Mouse (Mus musculus) left cerebral cortex, adult 2 months (tissue): ENCODE measurements at regions not wholly inside any gene's neighbourhood (a gene's known extent, or its start where the extent isn't known, plus 50 kb on each side); places are given as distances from the start of the nearest gene placed in this dataset.
A peak's percentile ranks its signal among the peaks of the same experiment; 100 is the strongest.

Source experiments
- DNase-seq, 2 experiments: peaks; one replicate each; pipeline ENCODE4 v3.0.0; 2021 to 2022; ENCODE audit warnings: low spot score in 2 of 2, mixed read lengths in 1 of 2; ENCODE audit errors: extremely low spot score in 1 of 2
- H3K27ac ChIP-seq: fragments of 200-600 bp; 2 replicates; pipeline ENCODE4 v1.8.1; 2022
- H3K4me3 ChIP-seq: fragments of 200-600 bp; 2 replicates; pipeline ENCODE4 v1.8.1; 2022
- CTCF ChIP-seq: fragments of 200-600 bp; IDR thresholded peaks from 2 replicates; pipeline ENCODE4 v1.8.1; 2022; ENCODE audit warnings: antibody characterized with exemption, mild to moderate bottlenecking, moderate library complexity
- intact Hi-C: fragments of 180-260 bp; cut with DNase I; formaldehyde crosslinking; loops from one replicate; pipeline ENCODE4 v1.15.1; 2025

DNA sequence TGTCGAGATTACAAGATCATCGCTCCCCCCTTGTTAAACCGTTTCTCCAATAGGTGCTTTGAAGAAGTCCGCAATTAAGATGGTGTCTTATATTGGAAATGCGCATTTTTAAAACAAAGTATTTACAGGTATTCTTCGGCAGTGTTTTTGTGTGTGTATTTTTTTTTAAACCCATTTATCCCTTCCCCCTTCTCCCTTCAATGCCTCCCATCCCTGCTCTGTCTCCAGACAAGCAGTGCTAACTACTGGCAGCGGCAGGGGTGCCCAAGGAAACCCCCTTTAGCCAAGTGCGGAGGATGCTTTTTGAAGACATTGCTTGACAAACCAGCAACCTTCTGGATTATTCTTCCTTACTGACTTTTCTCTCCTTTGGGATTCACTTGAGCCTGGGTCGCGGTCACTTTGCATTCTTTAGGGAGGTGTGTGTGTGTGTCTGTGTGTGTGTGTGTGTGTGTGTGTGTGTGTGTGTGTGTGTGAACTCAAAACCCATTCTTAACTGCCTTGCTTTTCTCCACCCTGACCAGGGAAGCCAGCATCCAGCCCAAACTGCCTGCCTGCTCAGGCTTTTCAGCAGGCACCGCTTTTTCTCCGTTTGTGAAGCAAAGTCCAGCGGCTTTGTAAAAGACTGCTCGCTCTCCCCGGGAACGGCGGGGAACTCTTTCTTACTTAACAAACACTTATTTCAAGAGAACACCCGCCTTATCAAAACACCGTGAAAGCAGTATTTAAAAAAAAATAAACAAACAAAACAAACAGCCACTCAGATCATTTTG, 368.5 kb downstream of the Vrk1 start:
- no peak overlapping the region for H3K4me3 ChIP-seq
- intact Hi-C loops, result loop anchor here (2.0 to 5.0 kb wide), 3 partner anchors 71 to 1624 kb away; partner anchors contain the start of gene Bcl11b
- H3K27ac ChIP-seq, result peak overlapping the region; percentile 54; the same call in 1 of the 2 replicates
- no peak for DNase-seq
- TF ChIP-seq CTCF, result no peak

DNA sequence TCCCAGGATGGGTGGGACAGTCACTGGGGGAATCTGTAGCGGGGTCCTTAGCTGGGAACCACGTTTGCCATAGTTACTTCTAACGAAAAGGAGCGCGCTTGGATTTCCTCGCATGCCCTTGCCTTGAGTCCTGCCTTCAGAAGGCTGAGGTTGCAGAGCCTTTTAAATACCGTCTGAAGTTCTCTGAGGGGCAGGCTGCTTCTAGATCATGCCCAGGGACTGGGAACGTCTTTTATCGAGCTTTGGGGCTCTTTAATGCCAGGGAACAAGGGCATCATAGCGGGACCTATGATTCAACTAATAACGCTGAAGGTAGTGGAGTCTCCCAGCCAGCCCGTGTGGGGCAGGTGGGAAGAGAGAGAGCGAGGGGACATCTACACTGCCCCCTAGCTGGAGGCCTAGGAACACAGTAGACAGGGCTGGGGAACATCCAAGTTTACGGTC, 369.1 kb downstream of the Vrk1 start:
- no peak overlapping the region for H3K4me3 ChIP-seq
- intact Hi-C loops, result loop anchor here (2.0 to 5.0 kb wide), 3 partner anchors 72 to 1623 kb away; partner anchors contain the start of gene Bcl11b
- peak; percentile 54 for TF ChIP-seq CTCF
- peak overlapping the region; percentile 54; the same call in 1 of the 2 replicates for H3K27ac ChIP-seq
- peak in 1 of 2 experiments; percentile 23 for DNase-seq

DNA sequence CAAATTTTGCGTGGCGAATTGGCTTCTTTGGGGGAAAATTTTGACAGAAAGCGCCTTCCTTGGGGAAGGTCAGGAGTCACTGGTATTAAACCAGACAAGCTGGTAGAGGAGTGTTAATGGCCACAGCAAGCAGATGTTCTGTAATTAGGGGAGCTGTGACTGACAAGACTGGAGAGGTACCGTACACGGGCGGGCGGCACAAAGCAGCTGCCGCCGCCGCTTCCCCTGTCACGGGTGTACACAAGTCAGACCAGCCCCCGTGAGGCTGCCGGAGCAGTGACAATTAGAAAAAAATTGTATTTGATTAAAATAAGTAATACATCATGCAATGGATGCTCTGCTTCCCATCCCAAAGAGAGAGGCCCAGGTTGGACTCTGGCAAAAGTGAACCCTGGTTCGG, 369.8 kb downstream of the Vrk1 start:
- H3K27ac ChIP-seq, result 0 out of 2 replicates have a peak overlapping the region, but pooled peaks have one; percentile 9
- intact Hi-C loops, result loop anchor here (2.0 to 5.0 kb wide), 3 partner anchors 72 to 1623 kb away; partner anchors contain the start of gene Bcl11b
- no peak for TF ChIP-seq CTCF
- no peak overlapping the region for H3K4me3 ChIP-seq
- DNase-seq, result no peak

DNA sequence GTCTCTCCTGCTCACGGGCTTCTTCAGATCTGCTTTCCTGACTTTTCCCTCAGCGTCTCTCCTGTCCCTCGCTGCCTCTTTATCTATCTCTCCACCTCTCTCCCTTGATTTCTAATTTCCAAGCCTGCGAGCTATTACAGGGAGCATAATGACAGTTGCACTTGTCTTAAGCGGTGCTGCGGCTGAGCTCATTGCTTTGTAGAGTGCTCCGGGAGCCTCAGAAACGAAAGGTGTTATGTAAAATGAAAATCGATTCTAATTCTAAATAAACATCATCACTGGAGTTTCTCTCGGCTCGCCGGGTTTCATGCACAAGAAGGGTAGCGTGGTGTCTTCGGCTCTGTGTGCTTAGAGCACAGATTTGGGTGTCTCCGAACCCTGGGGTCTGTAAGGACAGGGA, 371.8 kb downstream of the Vrk1 start:
- no peak for TF ChIP-seq CTCF
- no peak overlapping the region for H3K4me3 ChIP-seq
- DNase-seq, result no peak
- peak overlapping the region; percentile 28; the same call in 1 of the 2 replicates for H3K27ac ChIP-seq
- intact Hi-C loops, result no loop called here

DNA sequence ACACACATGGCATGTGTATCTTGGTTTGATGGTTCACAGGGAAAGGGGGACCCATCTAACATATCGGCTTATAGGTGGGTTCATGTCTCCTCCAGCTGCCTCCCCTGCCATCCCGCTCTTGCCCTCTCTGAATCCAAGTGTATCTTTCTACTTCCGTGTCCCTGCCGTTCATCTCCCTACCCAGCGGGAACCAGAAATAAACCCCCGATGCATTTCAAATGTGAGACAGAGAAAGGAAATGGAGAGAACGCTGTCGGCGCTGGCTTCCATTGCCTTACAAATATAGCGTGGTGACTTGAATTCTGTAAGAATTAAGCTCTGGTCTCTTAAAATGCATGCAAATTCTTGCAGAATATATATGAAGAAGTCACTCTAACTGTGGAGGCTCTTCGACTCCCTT, 379.2 kb downstream of the Vrk1 start:
- intact Hi-C loops, result no loop called here
- no peak for TF ChIP-seq CTCF
- H3K4me3 ChIP-seq, result no peak overlapping the region
- no peak overlapping the region for H3K27ac ChIP-seq
- no peak for DNase-seq

DNA sequence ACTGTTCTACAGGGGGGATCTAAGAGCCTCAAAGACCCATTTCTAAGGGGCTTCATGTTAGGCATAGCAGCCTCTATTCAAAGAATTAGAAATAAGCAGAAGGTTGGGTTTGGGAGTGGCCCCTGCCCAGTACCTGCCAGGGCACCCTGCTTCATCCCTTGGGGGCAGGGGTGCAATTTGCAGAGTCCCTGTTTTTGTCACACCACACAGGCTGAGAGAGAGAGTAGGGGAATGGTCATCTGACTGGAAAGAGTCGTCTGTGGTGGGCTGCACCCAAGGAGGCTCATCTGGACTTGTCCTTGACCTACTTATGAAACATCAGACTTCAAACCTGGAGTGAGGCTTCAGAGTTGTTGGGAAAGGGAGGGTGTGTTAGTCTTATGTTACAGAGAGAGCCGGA, 382.3 kb downstream of the Vrk1 start:
- no peak for TF ChIP-seq CTCF
- no peak overlapping the region for H3K27ac ChIP-seq

DNA sequence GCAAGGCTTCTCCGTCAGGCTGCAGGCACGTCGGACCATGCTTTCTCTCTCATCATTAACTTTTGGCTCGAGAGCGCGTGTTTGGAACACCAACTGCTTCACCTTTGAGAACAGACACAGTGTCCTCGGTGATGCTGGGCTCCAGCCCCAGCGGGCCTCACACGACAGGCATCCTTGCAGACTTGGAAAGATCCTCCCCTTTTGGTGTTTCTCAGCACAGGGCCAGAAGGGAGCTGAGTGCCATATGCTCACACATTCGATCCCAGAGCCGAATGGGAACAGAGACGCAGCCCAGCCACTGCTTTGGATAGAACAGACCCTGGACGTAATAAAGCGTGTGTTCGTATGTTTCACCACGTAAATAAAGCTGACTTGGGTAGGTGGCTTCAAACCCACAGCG, 389.1 kb downstream of the Vrk1 start:
- no peak for DNase-seq

More for the DNA sequence above, 382.3 kb downstream of the Vrk1 start:
- no peak overlapping the region for H3K4me3 ChIP-seq
- no peak for DNase-seq
- intact Hi-C loops, result no loop called here

DNA sequence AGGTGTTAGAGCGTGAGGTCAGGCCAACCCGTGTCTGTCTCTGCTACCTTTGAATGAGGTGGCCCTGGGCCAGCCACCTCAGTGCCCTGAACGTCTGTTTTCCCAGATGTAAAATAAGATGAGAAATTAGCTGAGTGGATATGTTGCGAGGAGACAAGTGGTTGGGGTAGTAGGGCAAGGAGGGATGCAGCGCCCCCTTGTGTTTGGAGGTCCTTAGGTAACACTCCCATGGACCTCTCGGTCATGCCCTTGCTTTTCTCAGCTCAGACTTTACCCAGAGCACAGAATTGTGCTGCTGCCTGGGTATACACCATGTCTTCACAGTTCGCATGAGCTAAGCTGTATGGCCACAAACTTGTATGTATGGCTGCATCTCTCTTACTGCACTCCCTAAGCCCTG, 401.0 kb downstream of the Vrk1 start:
- peak; percentile 16 for TF ChIP-seq CTCF
- intact Hi-C loops, result no loop called here
- Histone ChIP-seq H3K4me3 (no peak overlapping the region), H3K27ac (no peak overlapping the region)
- DNase-seq, result peak in 1 of 2 experiments; percentile 17

More for the DNA sequence above, 389.1 kb downstream of the Vrk1 start:
- no peak for TF ChIP-seq CTCF
- Histone ChIP-seq H3K4me3 (no peak overlapping the region), H3K27ac (no peak overlapping the region)
- intact Hi-C loops, result no loop called here

DNA sequence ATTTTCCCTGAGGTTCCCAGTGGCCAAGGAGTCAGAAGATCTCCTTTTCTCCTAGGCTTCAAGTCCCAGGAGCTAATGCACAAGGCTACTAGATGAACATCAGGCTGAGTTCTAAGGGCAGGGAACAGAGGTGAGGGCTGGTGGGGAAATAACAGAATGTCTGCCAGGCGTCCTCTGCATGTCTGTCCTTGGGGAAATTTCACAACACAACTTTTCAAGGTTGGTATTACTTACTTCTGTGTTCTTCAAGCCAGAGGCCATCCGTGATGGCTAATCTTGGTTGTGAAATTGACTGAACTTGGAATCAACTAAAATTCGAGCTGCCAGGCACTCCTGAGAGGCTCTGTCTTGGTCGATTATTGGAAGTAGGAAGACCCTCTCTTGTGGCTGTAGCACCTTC, 416.6 kb downstream of the Vrk1 start:
- no peak for TF ChIP-seq CTCF
- H3K4me3 ChIP-seq, result no peak overlapping the region
- intact Hi-C loops, result no loop called here

DNA sequence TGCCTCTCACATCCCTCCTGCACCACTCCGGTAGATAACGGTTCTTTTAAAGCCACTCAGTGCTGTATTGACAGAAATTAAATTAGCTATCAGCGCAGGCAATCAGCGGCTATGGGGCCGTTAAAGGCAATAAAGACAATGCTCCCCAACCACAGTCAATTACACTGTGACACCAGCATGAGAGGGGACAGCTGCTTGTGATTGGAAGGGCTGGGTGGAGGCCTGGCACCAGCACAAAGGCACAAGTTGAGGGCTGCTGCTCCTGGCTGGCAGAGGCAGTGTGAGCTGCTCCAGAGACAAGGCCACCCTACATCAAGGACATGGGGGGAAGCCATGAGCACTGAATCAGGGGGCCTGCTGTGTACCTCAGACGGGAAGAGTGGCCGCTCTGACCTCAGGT, 420.0 kb downstream of the Vrk1 start:
- Histone ChIP-seq H3K4me3 (no peak overlapping the region), H3K27ac (no peak overlapping the region)
- no peak for DNase-seq
- intact Hi-C loops, result no loop called here
- no peak for TF ChIP-seq CTCF

More for the DNA sequence above, 416.6 kb downstream of the Vrk1 start:
- no peak overlapping the region for H3K27ac ChIP-seq
- no peak for DNase-seq

DNA sequence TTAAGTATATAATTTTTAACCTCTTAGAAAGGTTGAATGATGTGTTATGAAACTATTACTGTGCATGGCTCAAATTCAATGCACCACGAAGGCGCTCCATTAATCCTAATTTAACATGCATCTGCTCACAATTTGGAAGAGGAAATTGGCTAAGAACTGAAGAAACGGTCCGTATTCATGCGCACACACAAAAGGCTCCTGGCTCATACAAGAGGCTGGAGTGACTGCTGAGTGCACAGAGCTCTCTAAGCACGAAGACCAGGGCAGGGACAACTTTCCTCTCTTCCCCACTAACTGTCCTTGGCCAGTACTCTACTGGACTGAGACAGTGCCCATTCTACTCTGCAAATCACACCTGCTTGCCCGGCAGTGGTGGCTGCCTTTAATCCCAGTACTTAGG, 435.1 kb downstream of the Vrk1 start:
- intact Hi-C loops, result no loop called here
- Histone ChIP-seq H3K27ac (no peak overlapping the region), H3K4me3 (no peak overlapping the region)
- DNase-seq, result no peak
- TF ChIP-seq CTCF, result no peak

DNA sequence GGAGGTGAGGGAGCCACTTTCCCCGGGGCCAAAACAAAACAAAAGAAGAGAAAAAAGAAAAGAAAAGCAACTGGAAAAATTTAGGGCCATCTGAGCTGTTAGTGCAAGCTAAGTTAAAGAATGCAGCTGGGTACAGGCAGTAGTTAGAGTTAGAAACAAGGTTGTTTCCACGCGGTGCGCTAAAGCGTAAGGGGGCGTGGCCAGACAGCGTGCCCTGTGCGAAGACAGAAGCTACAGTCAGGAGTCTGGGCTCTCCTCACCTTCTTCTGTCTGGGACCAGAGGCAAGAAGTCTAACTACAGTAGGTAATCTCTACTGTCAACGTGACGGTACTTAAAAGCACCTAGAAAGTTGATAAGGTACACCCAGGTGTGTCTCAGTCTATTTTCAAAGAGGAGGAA, 435.9 kb downstream of the Vrk1 start:
- TF ChIP-seq CTCF, result no peak
- Histone ChIP-seq H3K27ac (no peak overlapping the region), H3K4me3 (no peak overlapping the region)
- intact Hi-C loops, result no loop called here
- DNase-seq, result no peak
